Mouse (Mus musculus) gastrocnemius, postnatal 25 days (tissue): ENCODE results near the gene A030014E15Rik. TPM values are rescaled to one million over a fixed set of nuclear protein-coding genes. Genes with fewer than 3 reads are reported as not detected.
"Not testable (repeated sequence)": the region's sequence is repeated elsewhere in the genome, so short reads cannot be mapped to it uniquely, and the experiment has no call there.

Source experiments
- DNase-seq: peaks from one replicate; pipeline ENCODE4 v3.0.0; 2022
- long read RNA-seq, 2 experiments: library from polyadenylated mRNA; stranded (forward); transcript quantifications; one replicate each; pipeline ENCODE4 v2.0.0; 2021
- total RNA-seq, 2 experiments: library from RNA; stranded (reverse); gene quantifications; 1 replicate in 1 of 2; 2 replicates in 1 of 2; pipeline ENCODE4 v1.2.3; 2021

Gene A030014E15Rik
- not detected for total RNA-seq
- long read RNA-seq, experiment 1 = 0 reads
- long read RNA-seq, experiment 2 = 0 reads

- DNase-seq = no peak
Observed at GRCm38 (mm10) chr1:82924650-82925049, at the start of gene A030014E15Rik. TSS of gene A030014E15Rik (plus strand) at chr1:82924917.

DNA sequence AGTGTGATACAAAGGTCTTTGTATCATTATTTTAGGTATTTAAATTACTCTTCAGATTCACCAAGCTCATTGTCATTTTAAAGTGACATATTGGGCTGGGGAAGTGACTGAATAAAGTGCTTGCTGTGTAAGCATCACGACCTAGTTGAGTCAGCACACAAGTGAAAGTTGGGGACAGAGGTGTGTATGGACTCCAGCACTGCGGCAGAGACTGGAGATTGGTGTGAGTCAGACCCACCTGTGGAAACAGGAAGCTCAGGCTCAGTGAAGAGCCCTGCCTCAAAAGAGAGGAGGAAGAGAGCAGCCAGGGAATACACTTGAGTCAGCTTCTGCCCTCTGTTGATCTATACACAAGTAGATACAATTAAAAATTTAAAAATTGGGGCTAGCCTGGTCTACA lies 45.5 kb upstream of the A030014E15Rik start:
- DNase-seq = no peak

- DNase-seq = no peak
Observed at GRCm38 (mm10) chr1:82880196-82880595, 44.5 kb upstream of the A030014E15Rik start.

DNA sequence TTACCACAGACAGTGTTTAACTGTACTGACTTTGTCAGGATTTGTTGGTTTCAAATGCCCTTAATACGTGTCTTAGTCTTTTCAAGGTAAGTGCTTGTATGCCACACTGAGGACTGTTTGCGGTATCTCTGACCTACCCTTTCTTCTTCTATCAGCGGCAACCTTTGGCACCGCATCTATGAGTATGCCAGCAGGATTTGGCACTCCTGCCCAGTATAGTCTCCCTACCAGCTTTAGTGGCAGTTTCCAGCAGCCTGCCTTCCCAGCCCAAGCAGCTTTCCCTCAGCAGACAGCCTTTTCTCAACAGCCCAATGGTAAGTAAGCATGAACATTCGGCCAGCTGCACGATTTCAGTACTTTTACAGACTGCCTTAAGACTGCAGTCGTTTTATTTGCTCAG lies 31.4 kb upstream of the A030014E15Rik start:
- no peak for DNase-seq

GRCm38 (mm10) chr1:82900567-82900966 lies 24.1 kb upstream of the A030014E15Rik start:
- DNase-seq = no peak

- no peak for DNase-seq
Observed at GRCm38 (mm10) chr1:82901201-82901600, 23.5 kb upstream of the A030014E15Rik start.

GRCm38 (mm10) chr1:82905886-82906285 lies 18.8 kb upstream of the A030014E15Rik start:
- DNase-seq = no peak

DNA sequence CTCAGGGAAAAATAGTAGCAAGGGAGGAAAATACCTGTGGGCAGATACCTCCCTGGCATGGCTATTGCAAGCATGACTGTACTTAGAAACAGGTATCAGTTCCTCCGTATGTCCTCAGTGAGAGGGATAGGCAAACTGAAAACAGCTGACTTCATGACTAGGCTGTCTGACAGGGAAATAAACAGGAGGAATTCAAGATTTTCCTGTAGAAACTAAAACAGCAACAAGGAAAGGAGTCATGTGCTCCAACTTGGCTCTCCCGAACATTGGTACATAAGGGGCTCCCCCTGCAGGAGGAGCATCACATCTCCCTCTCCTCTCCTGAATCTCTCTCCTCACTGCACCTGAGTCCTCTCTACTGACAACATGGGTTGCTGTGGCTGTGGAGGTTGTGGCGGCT lies 11.7 kb upstream of the A030014E15Rik start, which contains the start of gene A030005L19Rik:
Gene A030005L19Rik, plus strand, starts transcription at position 301 of the 400 bp plus-strand sequence.
- DNase-seq = no peak

DNA sequence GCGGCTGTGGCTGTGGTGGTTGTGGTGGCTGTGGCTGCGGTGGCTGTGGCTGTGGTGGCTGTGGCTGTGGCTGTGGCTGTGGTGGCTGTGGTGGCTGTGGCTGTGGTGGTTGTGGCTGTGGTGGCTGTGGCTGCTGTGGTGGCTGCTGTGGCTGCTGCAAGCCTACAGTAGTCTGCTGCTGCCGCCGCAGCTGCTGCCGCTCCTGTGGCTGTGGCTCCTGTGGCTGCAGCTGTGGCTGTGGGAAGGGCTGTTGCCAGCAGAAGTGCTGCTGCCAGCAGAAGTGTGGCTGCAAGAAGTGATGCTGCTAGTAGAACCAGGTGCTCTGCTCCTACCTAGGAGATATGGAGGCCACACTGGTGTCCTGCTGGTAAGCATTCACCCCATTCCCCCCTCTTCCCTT lies 11.3 kb upstream of the A030014E15Rik start:
- not testable (repeated sequence) for DNase-seq

DNA sequence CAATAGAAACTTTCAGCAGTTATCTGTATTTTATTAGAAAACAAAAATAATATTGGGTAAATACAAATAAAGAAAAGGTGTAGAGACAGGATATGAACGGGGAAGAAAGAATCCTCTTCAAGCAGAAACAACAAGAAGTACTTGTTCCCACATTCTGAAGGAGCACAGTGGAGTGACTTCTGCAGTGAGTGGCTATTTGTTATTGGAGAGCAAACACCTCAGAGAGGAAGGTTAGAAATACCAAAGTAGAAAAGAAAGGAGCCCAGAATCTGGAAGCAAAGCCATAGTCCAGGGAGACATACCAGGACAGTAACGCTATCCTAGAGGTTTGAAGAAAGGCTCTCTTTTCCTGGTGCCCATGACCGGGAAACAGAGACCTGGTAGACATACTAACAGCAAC lies 5.8 kb downstream of the A030014E15Rik start:
- not testable (repeated sequence) for DNase-seq

- not testable (repeated sequence) for DNase-seq
Observed at GRCm38 (mm10) chr1:82931326-82931725, 6.6 kb downstream of the A030014E15Rik start, which contains the start of gene Gm6217. TSS of gene Gm6217 (minus strand) at chr1:82931399.

GRCm38 (mm10) chr1:82938666-82939065 lies 13.9 kb downstream of the A030014E15Rik start:
- DNase-seq = no peak

DNA sequence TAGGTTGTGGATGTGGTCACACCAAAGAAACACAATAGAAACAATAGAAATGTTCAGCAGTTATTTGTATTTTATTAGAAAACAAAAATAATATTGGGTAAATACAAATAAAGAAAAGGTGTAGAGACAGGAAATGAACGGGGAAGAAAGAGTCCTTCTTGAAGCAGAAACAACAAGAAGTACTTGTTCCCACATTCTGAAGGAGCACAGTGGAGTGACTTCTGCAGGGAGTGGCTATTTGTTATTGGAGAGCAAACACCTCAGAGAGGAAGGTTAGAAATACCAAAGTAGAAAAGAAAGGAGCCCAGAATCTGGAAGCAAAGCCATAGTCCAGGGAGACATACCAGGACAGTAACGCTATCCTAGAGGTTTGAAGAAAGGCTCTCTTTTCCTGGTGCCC lies 17.8 kb downstream of the A030014E15Rik start:
- DNase-seq = not testable (repeated sequence)

DNA sequence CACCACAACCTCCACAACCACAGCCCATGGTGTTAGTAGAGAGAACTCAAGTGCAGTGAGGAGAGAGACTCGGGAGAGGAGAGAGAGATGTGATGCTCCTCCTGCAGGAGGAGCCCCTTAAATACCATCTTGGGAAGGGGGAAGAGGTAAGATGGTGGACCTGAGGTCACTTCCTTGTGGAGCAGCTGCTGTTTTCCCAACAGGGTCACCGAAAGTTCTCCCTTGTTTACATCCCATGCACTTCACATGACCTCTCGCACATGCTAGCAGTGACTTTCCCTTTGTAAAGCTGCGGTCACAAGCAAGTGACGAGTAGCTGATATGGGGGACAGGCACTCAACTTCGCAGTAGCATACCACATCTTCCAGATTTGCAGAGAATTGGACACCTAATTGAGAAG lies 18.6 kb downstream of the A030014E15Rik start, which contains the start of gene A030003K21Rik:
Gene A030003K21Rik, minus strand, starts transcription at position 94 of the 400 bp plus-strand sequence.
- DNase-seq = not testable (repeated sequence)

DNA sequence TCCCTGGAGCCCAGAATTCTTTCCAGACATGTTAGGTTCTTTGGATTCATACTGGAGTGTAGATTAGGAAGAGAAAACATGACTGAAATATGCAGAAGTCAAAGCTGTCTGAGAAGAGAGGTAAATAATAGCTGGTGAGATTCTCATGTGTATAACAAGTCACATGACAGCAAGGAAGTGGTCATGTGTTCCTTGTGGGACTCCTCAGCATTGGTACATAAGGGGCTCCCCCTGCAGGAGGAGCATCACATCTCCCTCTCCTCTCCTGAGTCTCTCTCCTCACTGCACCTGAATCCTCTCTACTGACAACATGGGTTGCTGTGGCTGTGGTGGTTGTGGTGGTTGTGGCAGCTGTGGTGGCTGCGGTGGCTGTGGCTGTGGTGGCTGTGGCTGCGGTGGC lies 21.3 kb downstream of the A030014E15Rik start:
- DNase-seq = not testable (repeated sequence)

DNA sequence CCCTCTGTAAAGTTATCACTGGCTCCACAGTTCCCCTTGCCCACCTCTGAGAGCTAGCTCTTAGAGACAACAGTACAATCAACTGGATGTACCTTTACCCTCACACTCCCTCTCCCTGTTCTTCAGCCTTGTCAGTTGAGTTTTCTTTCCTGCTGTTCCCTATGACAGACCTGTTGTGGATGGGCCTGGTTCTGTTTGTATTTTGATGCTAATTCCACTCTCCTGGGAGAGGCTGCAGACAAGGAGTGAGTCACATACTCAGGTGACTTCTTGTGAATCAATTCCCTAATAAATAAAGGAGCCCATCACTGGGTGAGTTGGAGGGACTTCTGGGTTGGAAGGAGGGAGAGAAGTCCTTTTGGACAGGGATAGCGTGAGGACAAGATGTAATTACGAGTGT lies 23.9 kb downstream of the A030014E15Rik start:
- no peak for DNase-seq

DNA sequence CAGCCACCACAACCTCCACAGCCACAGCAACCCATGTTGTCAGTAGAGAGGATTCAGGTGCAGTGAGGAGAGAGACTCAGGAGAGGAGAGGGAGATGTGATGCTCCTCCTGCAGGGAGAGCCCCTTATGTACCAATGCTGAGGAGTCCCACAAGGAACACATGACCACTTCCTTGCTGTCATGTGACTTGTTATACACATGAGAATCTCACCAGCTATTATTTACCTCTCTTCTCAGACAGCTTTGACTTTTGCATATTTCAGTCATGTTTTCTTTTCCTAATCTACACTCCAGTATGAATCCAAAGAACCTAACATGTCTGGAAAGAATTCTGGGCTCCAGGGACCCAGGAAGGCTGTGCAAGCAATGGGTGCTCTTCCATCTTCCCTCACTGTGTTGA lies 31.2 kb downstream of the A030014E15Rik start, which contains the start of gene Gm7544:
Gene Gm7544, minus strand, starts transcription at position 101 of the 400 bp plus-strand sequence.
- not testable (repeated sequence) for DNase-seq

DNA sequence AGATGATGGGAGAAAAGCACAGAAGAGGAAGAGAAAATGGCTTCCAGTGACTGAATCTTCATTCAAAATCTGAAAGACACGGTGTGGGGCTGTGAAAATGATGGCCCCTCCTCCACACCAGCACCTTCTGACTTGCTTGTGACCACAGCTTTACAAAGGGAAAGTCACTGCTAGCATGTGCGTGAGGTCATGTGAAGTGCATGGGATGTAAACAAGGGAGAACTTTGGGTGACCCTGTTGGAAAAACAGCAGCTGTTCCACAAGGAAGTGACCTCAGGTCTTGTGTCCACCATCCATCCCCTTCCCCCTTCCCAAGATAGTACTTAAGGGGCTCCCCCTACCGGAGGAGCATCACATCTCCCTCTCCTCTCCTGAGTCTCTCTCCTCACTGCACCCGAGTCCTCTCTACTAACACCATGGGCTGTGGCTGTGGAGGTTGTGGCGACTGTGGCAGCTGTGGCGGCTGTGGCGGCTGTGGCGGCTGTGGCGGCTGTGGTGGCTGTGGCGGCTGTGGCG lies 35.2 kb downstream of the A030014E15Rik start, which contains the start of gene Gm47955:
Gene Gm47955, plus strand, starts transcription at position 417 of the 516 bp plus-strand sequence.
- DNase-seq = no peak

- no peak for DNase-seq
Observed at GRCm38 (mm10) chr1:82966413-82966812, 41.7 kb downstream of the A030014E15Rik start.

DNA sequence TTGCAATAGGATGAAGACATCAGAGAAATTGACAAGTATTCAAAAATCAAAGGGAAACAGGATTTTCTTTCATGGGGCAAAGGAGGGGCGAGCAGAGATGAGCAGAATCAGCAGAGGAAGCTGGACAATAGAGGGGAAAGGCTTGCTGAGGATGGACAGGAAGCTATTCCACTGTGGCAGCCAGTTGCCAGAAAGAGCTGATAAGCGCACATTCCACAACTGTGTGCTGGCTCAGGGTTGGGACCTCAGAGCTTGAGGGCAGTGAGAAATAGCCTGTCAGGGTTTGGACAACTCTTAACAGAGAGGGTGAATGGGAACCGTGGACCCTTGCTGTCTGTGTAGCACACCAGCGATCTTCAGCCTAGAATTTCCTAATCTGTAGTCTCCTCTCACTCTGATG lies 47.3 kb downstream of the A030014E15Rik start:
- no peak for DNase-seq

DNA sequence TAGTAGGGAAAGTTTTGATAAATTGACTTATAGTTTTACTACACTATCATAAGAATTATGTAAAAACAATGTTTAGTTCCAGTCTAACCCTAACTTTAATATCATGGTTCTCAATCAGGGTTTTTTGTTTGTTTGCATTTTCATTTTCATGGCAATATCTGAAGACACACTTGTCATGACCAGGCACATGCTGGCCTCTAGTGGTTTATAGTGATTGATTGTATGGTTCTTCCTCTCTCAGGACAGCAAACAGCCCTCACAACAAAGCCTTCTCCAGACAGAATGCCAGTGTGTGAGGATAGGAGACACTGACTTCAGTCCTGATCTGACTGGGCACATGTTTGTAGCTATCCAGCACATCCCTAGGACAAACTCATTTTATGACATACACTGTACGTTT lies 48.5 kb downstream of the A030014E15Rik start:
- DNase-seq = no peak

DNA sequence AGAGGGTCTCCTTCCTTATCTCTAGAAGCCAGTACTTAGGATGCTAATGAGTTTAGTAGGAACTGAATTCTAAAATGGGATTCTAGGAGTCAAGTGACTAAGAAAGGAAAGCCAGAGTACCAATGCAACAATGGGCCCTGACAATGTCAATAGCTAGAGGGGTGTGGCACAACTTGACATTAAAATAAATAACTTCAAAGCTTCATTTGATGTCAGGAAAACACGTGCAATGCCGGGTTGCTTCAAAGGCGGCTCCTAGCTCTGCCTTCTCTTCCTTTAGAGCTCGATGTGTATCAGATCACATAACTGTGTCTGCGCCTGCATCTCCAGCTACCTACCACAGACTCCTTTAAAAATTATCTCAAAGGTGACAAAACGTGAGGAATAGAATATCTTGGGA lies 49.2 kb downstream of the A030014E15Rik start:
- no peak for DNase-seq

- no peak for DNase-seq
Observed at GRCm38 (mm10) chr1:82974342-82974741, 49.6 kb downstream of the A030014E15Rik start.
